Mouse (Mus musculus): ENCODE measurements at regions not wholly inside any gene's neighbourhood (a gene's known extent, or its start where the extent isn't known, plus 50 kb on each side); places are given as distances from the start of the nearest gene placed in this dataset.

- peak in 1 of 2 experiments; percentile 61 for DNase-seq (ENCODE audit: low spot score in 2 of 2)
Measured at GRCm38 (mm10) chr3:123754011-123754610, 63.5 kb upstream of the Ndst3 start.

- DNase-seq (ENCODE audit: low spot score in 2 of 2): peak in 1 of 2 experiments; percentile 28
Measured at GRCm38 (mm10) chr3:123754927-123755326, 64.3 kb upstream of the Ndst3 start.

GRCm38 (mm10) chr3:123765911-123766556, 75.4 kb upstream of the Ndst3 start:
- DNase-seq (ENCODE audit: low spot score in 2 of 2): no peak

- DNase-seq (ENCODE audit: low spot score in 2 of 2): no peak
Measured at GRCm38 (mm10) chr3:123766557-123766913, 75.9 kb upstream of the Ndst3 start.

- no peak for DNase-seq (ENCODE audit: low spot score in 2 of 2)
Measured at GRCm38 (mm10) chr3:123780507-123780906, 89.9 kb upstream of the Ndst3 start.

GRCm38 (mm10) chr3:123781581-123781980, 90.9 kb upstream of the Ndst3 start:
- no peak for DNase-seq (ENCODE audit: low spot score in 2 of 2)

- DNase-seq (ENCODE audit: low spot score in 2 of 2): no peak
Measured at GRCm38 (mm10) chr3:123784127-123784526, 93.5 kb upstream of the Ndst3 start.

- DNase-seq (ENCODE audit: low spot score in 2 of 2): no peak
Measured at GRCm38 (mm10) chr3:123794011-123794410, 103.4 kb upstream of the Ndst3 start.

GRCm38 (mm10) chr3:123805338-123805737, 114.7 kb upstream of the Ndst3 start:
- DNase-seq (ENCODE audit: low spot score in 2 of 2): no peak

- DNase-seq (ENCODE audit: low spot score in 2 of 2): no peak
Measured at GRCm38 (mm10) chr3:123806050-123806449, 115.4 kb upstream of the Ndst3 start.

- DNase-seq (ENCODE audit: low spot score in 2 of 2): no peak
Measured at GRCm38 (mm10) chr3:123806546-123806945, 115.9 kb upstream of the Ndst3 start.

- no peak for DNase-seq (ENCODE audit: low spot score in 2 of 2)
Measured at GRCm38 (mm10) chr3:123810018-123810942, 119.6 kb upstream of the Ndst3 start.

- DNase-seq (ENCODE audit: low spot score in 2 of 2): no peak
Measured at GRCm38 (mm10) chr3:123810943-123811499, 120.4 kb upstream of the Ndst3 start.

- no peak for DNase-seq (ENCODE audit: low spot score in 2 of 2)
Measured at GRCm38 (mm10) chr3:123828790-123829189, 138.1 kb upstream of the Ndst3 start.

GRCm38 (mm10) chr3:123838385-123839170, 147.9 kb upstream of the Ndst3 start:
- no peak for DNase-seq (ENCODE audit: low spot score in 2 of 2)

- no peak for DNase-seq (ENCODE audit: low spot score in 2 of 2)
Measured at GRCm38 (mm10) chr3:123846554-123846953, 155.9 kb upstream of the Ndst3 start.

- DNase-seq (ENCODE audit: low spot score in 2 of 2): no peak
Measured at GRCm38 (mm10) chr3:123848663-123849062, 158.0 kb upstream of the Ndst3 start.

- DNase-seq (ENCODE audit: low spot score in 2 of 2): no peak
Measured at GRCm38 (mm10) chr3:123852889-123853288, 162.2 kb upstream of the Ndst3 start.

GRCm38 (mm10) chr3:123873709-123874108, 183.1 kb upstream of the Ndst3 start:
- DNase-seq (ENCODE audit: low spot score in 2 of 2): no peak

- DNase-seq (ENCODE audit: low spot score in 2 of 2): no peak
Measured at GRCm38 (mm10) chr3:123893691-123894090, 203.0 kb upstream of the Ndst3 start.

Data from left cerebral cortex, adult 8-10 months (tissue).